Mouse (Mus musculus) layer of hippocampus, adult 9-10 months (tissue): ENCODE data around the gene Kifc1.
"Not testable (repeated sequence)": the region's sequence is repeated elsewhere in the genome, so short reads cannot be mapped to it uniquely, and the experiment has no call there.

Experiments used
- DNase-seq: peaks from one replicate; pipeline ENCODE4 v3.0.0; 2022; ENCODE audit warnings: low spot score

Kifc1 gene

DNA sequence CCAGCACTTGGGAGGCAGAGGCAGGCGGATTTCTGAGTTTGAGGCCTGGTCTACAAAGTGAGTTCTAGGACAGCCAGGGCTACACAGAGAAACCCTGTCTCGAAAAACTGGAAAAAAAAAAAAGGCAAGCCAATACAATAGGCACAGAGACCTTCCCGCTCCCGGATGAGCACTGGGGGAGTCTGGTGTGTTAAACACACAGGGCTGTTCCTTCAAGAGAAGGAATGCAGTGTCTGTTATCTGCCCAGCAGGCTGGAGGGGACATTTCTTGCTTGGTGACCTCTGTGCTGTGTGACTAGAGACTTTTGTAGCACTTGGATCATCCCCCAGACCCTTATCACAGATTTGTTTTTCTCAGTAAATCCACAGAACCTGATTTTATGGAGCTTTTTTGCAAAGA, 11.2 kb upstream of the Kifc1 start:
- DNase-seq, result no peak

DNA sequence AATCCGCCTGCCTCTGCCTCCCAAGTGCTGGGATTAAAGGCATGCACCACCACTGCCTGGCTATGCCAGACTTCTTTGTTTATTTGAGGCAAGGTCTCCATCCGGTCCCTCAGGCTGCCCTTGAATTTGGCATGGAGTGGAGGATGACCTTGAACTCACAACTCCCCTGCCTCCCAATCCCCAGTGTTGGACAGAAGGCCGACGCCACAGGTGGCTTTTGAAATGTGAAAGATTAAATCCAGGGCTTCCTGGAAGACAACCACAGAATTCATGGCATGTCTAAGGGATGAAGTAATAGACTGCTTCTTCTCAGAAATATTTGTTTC, 10.5 kb upstream of the Kifc1 start:
- no peak for DNase-seq

DNA sequence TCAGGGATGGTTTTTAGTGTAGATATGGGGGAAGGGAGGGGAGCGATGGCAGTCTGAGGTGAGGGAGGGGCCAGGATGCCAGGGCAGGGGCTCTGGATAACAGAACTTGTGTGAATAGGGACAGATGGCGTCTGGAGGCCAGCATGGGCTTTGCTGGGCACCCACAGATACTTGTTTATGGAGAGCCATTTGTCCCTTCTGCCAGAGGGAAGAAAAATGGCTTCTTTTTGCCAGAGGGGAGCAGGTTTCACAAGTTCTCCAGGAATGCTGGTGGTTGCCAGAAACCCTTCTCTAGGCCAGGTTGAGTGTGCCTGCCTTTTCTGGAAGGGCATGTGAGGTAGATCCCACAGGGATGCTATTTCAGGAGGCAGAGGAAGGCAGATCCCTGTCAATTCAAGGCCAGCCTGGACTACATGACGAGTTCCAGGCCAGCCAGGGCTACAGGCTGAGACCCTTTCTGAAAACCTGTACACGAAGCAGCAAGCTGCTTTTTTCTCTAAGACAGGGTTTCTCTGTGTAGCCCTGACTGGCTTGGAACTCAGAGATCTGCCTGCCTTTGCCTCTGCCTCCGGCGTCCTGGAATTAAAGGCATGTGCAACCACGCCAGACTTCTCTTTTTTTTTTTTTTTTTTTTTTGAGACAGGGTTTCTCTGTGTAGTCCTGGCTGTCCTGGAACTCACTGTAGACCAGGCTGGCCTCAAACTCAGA, 10.0 kb upstream of the Kifc1 start:
- DNase-seq, result no peak

DNA sequence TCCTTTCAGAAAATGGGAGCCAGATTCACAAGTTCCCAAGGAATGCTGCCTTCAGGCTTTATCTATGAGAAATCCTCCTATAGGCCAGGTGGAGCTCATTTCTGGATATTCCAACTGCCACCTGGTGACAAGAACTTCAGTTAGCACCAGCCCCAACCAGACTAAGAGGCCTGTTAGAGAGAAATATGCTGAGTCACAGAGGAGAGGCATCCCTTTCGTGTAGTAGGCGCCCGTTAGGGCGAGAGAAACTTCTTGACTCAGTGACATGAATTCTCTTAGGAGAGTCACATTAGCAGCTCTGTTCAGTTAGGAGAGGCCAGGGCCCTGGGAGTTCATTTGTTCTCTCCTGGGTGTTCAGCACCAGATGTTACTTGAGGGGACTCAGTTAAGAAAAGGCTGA, 9.2 kb upstream of the Kifc1 start:
- DNase-seq, result no peak

DNA sequence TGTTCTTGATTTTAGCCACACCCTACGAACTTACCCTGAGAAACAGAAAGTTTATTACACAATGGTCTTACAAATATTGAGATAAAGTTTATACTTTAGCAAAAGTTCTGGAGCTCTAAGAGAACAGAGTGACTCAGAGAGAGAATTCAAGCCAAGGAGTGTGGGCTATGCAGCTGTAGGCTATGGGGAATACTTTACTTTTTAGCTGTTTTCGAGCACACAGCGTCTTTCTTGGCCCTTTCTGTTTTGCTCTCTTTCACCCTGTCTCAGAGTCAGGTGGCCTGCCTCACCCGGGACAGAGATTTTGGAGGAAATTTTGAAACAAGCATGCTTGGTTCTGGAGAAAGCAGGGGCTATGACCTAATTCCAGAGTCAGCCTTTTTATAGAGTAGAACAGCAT, 7.7 kb upstream of the Kifc1 start:
- DNase-seq, result not testable (repeated sequence)

DNA sequence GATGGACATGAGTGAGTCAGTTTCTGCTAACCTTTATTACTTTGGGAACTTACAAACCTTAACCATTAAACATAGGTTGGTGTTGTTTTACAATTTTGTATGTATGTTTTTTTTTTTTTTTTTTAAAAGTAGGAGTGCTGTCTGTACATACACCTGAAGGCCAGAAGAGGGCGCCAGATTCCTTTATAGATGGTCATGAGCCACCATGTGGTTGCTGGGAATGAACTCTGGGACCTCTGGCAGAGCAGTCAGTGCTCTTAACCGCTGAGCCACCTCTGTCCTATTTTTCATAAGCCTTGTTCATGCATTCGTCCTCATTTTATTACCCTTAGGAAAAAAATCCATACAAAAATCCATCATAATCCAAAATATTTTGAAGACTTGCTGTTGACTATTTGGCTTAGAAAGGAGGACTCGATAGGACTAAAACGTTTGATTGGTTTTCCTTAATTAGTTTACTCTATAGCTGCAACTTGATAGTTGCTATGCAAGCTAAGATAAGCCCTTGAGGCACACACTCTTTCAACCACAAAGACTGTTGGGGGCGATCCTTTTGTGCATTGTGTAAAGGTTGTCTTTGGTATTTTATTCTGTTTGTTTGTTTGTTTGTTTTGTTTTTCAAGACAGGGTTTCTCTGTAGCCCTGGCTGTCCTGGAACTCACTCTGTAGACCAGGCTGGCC, 6.8 kb upstream of the Kifc1 start:
- DNase-seq, result no peak

DNA sequence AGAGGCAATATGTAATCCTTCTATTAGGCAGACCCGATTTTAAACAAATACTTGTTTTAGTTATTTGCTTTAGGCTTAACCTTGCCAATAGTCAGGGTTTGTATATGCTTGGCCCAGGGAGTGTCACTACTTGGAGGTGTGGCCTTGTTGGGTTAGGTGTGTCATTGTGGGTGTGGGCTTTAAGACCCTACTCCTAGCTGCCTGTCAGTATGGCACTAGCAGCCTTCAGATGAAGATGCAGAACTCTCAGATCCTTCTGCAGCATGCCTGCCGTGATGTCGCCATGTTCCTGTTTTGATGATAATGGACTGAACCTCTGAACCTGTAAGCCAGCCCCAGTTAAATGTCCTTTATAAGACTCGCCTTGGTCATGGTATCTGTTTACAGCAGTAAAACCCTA, 2.5 kb upstream of the Kifc1 start:
- not testable (repeated sequence) for DNase-seq

DNA sequence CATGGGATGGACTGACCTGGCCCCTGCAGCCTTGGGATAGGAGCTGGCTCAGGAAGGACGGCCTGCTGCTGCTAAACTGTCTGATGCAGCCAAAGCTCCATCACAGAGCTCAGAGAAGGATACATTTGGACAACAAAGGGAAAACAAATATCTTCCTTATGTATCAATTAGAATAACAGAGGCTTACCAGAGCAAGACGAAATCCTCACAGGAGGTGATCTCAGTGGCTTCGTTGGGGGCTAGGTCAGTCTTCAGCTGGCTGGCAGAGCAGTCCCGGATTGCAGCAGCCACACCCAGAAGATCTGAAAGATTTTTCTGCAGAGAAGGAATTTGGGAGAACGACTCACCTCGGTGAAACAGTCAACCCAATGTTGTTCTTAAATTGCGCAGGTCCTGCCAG, 2.0 kb upstream of the Kifc1 start:
- no peak for DNase-seq

DNA sequence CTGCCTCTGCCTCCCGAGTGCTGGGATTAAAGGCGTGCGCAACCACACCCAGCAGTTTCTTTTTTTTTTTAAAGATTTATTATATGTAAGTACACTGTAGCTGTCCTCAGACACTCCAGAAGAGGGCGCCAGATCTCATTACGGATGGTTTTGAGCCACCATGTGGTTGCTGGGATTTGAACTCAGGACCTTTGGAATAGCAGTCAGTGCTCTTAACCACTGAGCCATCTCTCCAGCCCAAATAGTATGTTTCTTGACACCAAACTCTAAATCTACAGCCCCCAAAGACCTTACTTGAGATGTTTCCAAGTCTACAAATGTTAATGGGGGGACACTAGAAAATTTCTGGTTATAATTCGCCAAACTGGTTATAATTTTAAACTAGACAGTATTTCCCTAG, 1.4 kb upstream of the Kifc1 start:
- DNase-seq, result not testable (repeated sequence)

DNA sequence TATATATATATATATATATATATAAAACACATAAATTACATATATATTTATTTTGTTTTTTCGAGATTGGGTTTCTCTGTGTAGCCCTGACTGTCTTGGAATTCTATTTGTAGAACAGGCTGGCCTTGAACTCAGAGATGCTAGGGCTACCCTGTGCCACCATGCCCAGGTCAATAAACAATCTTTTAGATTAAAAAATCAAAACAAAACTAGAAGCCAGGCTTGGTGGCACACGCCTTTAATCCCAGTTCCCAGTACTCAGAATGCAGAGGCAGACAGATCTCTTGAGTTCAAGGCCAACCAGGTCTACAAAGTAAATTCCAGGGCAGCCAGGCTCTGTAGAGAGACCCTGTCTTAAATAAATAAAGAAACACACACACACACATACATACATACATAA, 896 bp upstream of the Kifc1 start:
- no peak for DNase-seq

DNA sequence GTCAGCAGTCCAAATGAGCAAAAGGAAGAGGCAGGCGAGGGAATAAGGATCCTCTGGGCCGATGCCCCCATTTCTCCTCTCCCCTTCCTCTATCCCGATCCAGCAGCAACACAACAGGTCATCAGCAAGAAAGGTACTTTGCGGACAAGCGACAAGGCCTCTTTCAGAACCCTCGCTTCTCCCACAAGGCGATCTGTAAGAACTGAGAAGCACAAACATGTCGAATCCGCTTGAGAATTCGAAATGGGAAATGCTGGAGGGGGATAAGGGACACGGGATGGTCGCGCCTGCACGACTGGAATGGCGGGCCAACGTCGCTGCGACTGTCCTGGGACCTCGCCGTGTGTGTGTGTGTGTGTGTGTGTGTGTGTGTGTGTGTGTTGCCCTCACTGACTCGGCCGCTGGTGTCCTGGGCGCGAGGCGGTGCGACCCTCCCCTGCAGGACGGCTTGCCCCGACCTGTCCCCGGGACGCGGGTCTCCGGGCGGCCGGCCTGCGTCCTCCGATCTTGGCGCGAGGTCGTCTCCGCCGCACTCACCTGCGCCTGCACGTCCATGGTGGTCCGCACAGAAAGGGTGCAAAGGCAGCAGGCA, 424 bp downstream of the Kifc1 start:
- DNase-seq, result not testable (repeated sequence)

DNA sequence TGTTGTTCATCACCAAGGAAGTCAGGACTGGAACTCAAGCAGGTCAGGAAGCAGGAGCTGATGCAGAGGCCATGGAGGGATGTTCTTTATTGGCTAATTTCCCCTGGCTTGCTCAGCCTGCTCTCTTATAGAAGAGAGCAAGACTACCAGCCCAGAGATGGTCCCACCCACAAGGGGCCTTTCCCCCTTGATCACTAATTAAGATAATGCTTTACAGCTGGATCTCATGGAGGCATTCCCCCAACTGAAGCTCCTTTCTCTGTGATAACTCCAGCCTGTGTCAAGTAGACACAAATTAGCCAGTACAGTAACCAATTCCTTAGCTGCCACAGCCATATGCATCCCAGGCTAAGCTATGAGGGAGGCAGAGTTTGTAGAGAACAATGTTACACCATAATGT, 2.2 kb downstream of the Kifc1 start:
- DNase-seq, result not testable (repeated sequence)

DNA sequence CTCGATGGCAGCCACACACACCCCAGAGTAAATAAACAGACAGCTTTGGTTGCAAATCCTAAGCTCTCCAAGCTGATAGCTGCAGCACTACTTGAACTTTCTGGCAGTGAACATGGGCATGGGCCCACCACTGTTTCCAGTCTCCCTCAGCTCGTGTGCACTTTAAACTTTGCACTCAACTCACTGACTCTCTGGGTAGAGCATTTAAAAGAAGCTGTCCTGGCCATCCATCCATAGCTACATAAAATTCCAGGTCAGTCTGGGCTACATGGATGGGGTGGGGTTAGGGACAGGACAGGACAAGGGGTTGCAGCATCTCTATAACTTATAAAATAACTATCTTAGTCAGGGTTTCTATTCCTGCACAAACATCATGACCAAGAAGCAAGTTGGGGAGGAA, 2.7 kb downstream of the Kifc1 start:
- not testable (repeated sequence) for DNase-seq

DNA sequence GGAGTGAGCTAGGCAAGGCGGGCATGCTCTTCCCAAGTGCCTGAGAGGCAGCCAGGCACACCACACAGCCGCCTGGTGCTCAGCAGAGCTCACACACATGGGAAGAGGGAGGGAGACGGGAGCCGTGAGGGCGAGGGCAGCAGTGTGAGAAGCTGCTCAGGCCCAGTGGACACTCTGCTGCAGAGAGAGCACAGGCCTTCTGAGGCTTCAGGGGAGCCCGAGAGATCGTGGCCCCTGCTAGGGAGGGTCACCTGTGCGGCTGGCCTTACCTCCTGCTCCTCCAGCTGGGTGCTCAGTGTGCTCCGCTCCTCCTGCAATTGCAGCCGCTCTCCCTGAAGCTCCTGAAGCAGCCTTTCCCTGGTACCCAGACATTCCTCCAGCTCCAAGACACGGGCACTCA, 6.1 kb downstream of the Kifc1 start:
- DNase-seq, result not testable (repeated sequence)

DNA sequence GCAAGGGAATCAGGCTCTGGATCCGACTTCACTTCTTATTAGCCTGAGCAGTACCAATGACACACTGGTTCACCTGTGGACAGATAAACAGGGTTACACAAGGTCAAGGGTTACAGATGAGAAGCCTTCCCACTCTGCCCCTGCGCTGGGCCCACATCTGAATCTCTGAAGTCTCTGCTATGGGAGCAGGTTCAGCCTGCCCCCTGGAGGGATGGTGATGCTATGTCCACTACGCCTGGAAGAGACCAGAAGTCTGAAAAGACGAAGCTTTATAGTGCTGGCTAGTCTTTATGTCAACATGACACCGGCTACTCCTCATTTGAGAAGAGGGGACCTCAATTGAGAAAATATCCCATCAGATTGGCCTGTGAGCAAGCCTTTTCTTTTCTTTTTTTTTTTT, 14.7 kb downstream of the Kifc1 start:
- not testable (repeated sequence) for DNase-seq

DNA sequence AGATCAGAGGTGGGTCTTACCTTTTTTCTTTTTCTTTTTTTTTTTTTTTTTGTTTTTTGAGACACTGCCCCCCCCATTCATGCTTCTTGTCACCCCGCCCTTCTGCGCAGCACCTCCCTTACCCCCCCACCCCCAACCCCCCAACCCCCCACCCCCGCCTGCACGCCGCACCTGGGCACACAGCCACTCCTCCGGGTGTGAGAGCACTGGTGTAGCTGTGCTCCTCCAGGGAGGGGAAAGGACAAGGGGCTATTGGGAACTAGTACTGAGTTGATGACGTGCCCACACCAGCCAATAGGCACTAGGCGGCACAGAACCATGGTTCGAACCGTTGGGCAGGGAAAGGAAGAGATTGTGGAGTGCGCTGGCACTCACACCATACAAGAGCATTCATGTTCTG, 16.1 kb downstream of the Kifc1 start:
- DNase-seq, result no peak

DNA sequence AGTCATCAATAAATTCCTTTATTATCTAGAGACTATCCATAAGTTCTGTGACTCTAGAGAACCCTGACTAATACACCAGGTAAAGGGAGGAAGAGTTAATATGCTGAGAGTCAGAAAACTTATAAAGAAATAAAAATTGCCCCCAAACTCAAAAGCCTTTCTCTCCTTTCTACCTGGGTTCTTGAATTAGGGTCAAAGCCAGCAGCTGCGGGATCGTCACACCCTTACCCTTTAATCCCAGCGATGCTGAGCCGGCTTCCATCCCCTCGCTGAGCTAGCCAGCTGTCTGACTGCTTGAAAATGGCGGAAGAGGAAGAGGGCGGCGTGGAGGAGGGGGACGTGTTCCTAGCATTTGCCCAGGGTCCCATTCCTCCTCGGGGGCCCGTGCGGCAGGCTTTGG, 16.9 kb downstream of the Kifc1 start, which contains the start of gene Gm7029:
TSS of gene Gm7029 (plus strand) at position 301 of the 400 bp plus-strand sequence.
- DNase-seq, result not testable (repeated sequence)

DNA sequence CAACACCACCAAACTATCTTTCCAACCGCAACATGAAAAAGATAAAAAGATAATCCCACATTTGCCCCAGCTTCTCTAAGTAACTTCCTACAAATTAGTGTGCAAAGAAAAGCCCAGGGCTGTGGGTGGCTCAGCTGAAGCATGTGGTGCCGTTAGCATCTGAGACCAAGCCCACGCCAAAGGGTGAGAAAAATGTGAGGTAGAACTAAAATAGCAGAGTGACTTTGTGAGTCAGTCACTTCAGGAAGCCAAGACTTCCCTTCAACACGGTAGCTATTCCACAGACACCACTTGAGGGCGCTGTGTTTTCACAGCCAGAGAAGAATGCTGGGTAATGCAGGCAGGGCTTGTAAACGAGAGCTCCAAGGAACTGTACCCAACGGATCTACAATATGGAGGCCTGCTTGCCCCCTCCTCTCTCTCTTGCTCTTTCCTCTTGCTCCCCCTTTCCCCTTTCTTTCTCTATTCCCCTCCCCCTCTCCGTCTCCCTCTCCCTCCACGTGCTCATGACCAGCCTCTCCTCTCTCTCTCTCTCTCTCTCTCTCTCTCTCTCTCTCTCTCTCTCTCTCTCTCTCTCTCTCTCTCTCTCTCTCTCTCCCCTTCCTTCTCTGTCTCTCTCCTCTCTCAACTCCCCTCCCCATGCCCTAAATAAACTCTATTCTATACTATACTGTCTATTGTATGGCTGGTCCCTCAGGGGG, 25.0 kb downstream of the Kifc1 start:
- DNase-seq, result peak; percentile 53

DNA sequence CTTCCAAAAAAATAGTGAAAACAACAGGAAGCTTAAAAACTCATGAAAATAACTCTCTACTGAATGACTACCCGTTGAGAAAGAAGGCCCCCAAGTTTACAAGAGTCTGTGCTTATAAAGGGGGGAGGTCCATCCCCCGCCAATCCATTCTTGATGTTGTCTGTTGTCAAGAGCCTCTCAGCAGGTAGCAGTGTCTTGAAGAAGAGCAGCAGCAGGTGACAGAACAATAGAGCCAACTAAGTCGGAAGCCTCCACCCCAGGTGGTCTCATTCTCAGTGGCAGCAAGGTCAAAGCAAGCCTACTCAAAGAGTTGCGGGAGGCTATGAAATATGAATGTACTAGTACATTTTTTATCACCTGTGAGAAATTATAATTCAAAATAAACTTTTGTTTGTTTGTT, 32.6 kb downstream of the Kifc1 start:
- DNase-seq, result no peak

DNA sequence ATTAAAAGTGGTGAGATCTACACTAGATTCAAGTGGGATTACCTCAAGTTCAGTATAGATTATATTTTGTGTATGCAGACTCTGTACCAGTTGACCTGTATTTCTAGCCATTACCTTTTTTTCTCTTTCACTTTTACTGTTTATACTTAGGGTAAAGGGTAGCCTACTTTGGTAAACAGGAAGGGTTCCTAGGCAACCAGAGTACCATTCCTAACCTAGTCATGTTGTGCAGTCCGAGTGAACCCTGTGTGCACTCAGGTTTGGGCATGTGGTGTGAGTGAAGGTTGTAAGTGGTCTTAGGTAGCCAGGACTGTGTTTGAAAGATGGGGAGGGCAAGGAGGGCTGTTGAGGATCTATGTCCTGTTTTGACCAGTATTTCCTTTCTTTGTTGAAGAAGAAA, 39.1 kb downstream of the Kifc1 start:
- DNase-seq, result no peak

DNA sequence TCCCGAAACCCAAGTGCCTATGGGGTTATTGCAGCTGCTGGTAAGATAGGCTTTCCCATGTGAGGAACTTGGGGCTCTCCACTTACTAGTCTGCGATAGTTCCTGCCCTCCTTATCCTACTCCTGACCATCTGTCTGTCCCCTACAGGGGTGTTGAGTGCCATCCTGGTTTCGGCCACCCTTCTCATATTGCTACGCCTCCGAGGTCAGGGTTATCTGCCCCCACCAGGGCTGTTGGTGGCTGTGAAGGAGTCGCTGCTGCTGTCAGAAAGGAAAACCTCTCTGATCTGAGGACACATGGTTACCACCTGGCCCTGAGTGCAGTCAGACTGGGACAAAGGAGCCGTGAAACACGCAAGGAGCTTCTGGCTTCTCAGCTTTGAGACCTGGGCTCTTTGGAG, 42.3 kb downstream of the Kifc1 start:
- DNase-seq, result no peak

DNA sequence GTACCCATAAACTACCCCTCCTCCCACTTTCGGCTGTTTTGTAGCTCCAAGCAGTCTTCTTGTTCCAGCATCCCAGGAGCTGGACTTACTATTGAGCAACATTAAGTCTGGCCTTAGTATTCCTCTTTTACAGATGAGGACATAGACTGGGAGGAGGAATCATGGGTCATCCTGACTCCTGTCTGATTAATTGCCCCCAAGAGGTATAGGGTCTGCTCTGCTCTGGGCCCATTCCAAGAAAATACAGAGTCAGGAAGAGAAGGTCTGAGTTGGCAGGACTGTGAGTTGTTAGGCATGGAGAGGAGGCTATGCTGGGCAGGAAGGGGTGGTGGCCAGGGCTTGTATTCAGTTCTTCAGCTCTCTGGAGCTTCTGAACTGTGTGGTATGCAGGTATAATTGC, 46.3 kb downstream of the Kifc1 start:
- DNase-seq, result no peak
